Mouse (Mus musculus) olfactory bulb, adult 2 months (tissue): Measurements from ENCODE around the gene Tram2.

Experiments used
- CTCF ChIP-seq: fragments of 200-500 bp; IDR thresholded peaks from 2 replicates; pipeline ENCODE4 v1.5.1; 2012; ENCODE audit warnings: low read depth, mild to moderate bottlenecking, low read length, moderate library complexity; ENCODE audit not compliant: insufficient read depth
- POLR2A ChIP-seq: fragments of 200-500 bp; IDR thresholded peaks from 2 replicates; pipeline ENCODE4 v1.6.1; 2012; ENCODE audit warnings: mild to moderate bottlenecking, low read depth, low read length, moderate library complexity; ENCODE audit not compliant: insufficient read depth

GRCm38 (mm10) chr1:20954876-20955275 is 124.2 kb downstream of the Tram2 start:
- TF ChIP-seq CTCF (no peak), POLR2A (no peak)
